Mouse (Mus musculus) embryonic fibroblast, embryonic 13.5 days (primary cell): ENCODE measurements around the gene Ffar3.

Source experiments
- CTCF ChIP-seq: IDR thresholded peaks from 2 replicates; pipeline ENCODE4 v1.5.1; 2011; ENCODE audit warnings: mild to moderate bottlenecking, control low read depth, low read length, moderate library complexity, borderline replicate concordance; ENCODE audit not compliant: insufficient read depth
- POLR2A ChIP-seq: IDR thresholded peaks from 2 replicates; pipeline ENCODE4 v1.6.1; 2011; ENCODE audit warnings: low read depth, mild to moderate bottlenecking, control low read depth, low read length, moderate library complexity

GRCm38 (mm10) chr7:30824306-30824705 lies 31.7 kb downstream of the Ffar3 start:
- TF ChIP-seq POLR2A, result no peak
- TF ChIP-seq CTCF, result no peak
